Mouse (Mus musculus) embryonic facial prominence, embryonic 14.5 days (tissue): ENCODE data around the gene Ndc80. TPM values are rescaled to one million over a fixed set of nuclear protein-coding genes. Genes with fewer than 3 reads are reported as not detected.
"Not testable (repeated sequence)": the region's sequence is repeated elsewhere in the genome, so short reads cannot be mapped to it uniquely, and the experiment has no call there.

Experiments
- ATAC-seq: fragments of 200-750 bp; cut with Nextera tagmentation; 2 replicates; pipeline ENCODE4 v1.8.0; 2017; ENCODE audit warnings: low read depth, moderate number of reproducible peaks, moderate TSS enrichment
- DNase-seq: peaks from one replicate; pipeline ENCODE4 v3.0.0-alpha.2; 2015; ENCODE audit warnings: low spot score
- H3K27ac ChIP-seq: fragments of 300-500 bp; sonication (generic); replicated peaks from 2 replicates; pipeline ENCODE4 v1.5.1; 2014; ENCODE audit warnings: low read depth, mild to moderate bottlenecking, low read length, moderate library complexity
- H3K27me3 ChIP-seq: fragments of 300-500 bp; sonication (generic); replicated peaks from 2 replicates; pipeline ENCODE4 v1.6.1; 2014; ENCODE audit warnings: low read length; ENCODE audit not compliant: control insufficient read depth, insufficient read depth
- H3K36me3 ChIP-seq: fragments of 300-500 bp; sonication (generic); 2 replicates; pipeline ENCODE4 v1.6.1; 2014; ENCODE audit warnings: low read length, mixed read lengths; ENCODE audit not compliant: control insufficient read depth, insufficient read depth
- H3K4me1 ChIP-seq: fragments of 300-500 bp; sonication (generic); 2 replicates; pipeline ENCODE4 v1.6.1; 2014; ENCODE audit warnings: antibody characterized with exemption, low read length; ENCODE audit not compliant: control insufficient read depth, insufficient read depth
- H3K4me2 ChIP-seq: fragments of 300-500 bp; sonication (generic); 2 replicates; pipeline ENCODE4 v1.6.1; 2014; ENCODE audit warnings: low read depth, mild to moderate bottlenecking, low read length, moderate library complexity, mixed read lengths
- H3K4me3 ChIP-seq: fragments of 300-500 bp; sonication (generic); 2 replicates; pipeline ENCODE4 v1.5.1; 2014; ENCODE audit warnings: low read depth, mild to moderate bottlenecking, low read length
- H3K9ac ChIP-seq: fragments of 300-500 bp; sonication (generic); 2 replicates; pipeline ENCODE4 v1.6.1; 2014; ENCODE audit warnings: low read depth, mild to moderate bottlenecking, low read length, moderate library complexity, mixed read lengths
- H3K9me3 ChIP-seq: fragments of 300-500 bp; sonication (generic); 2 replicates; pipeline ENCODE4 v1.6.1; 2016; ENCODE audit warnings: low read length; ENCODE audit not compliant: control insufficient read depth
- WGBS: fragments of 180-500 bp; shearing (Covaris S2); extraction: QIAGEN DNeasy Blood & Tissue Kit; methylation state at CpG from one replicate; pipeline ENCODE4 v1.1.7; 2014; 5-methylcytosine and 5-hydroxymethylcytosine counted together
- polyA plus RNA-seq: library from polyadenylated mRNA; unstranded; fragments of >200 nt; fragmentation: Nextera tagmentation; extraction: Ambion mirVana; gene quantifications from 2 replicates; pipeline ENCODE4 v1.2.1, GENCODE M21; 2014

The Ndc80 gene
- polyA plus RNA-seq = 30.2 and 37.6 TPM in 2 replicates

GRCm38 (mm10) chr17:71526711-71527564 is at the start of gene Ndc80:
Ndc80 (minus strand) TSS chr17:71526857.
- Histone ChIP-seq H3K27me3 (no peaks in the 10 kb centered on the region), H3K4me1 (peaks cover 4% of the 10 kb centered on the region; the same call in 1 of the 2 replicates), H3K4me3 (peak within 1 kb of the TSS; percentile 64), H3K36me3 (0 out of 2 replicates have a peak, but pooled peaks cover 5% of the 10 kb centered on the region), H3K9ac (peak within 1 kb of the TSS; percentile 85), H3K27ac (peak within 1 kb of the TSS; percentile 96), H3K9me3 (no peaks in the 10 kb centered on the region), H3K4me2 (peak within 1 kb of the TSS; percentile 71)
- peak; percentile 98 for DNase-seq
- under 1% methylated on average over 63 of the region's 66 CpGs for WGBS
- peak; percentile 98 for ATAC-seq

GRCm38 (mm10) chr17:71561631-71562030 is 35.0 kb upstream of the Ndc80 start:
- H3K4me2 ChIP-seq = no peak overlapping the region
- H3K4me1 ChIP-seq = no peaks in the 10 kb centered on the region
- no peak for ATAC-seq
- H3K27ac ChIP-seq = no peak overlapping the region
- no peaks in the 10 kb centered on the region; the same call in 1 of the 2 replicates for H3K27me3 ChIP-seq
- DNase-seq = peak; percentile 24
- no peaks in the 10 kb centered on the region for H3K9me3 ChIP-seq
- no peaks in the 10 kb centered on the region for H3K36me3 ChIP-seq
- no peak overlapping the region for H3K4me3 ChIP-seq
- H3K9ac ChIP-seq = no peak overlapping the region

GRCm38 (mm10) chr17:71552901-71553300 is 26.2 kb upstream of the Ndc80 start:
- Histone ChIP-seq H3K27me3 (peaks cover 21% of the 10 kb centered on the region), H3K36me3 (no peaks in the 10 kb centered on the region), H3K4me1 (no peaks in the 10 kb centered on the region; the same call in 1 of the 2 replicates), H3K9ac (peak overlapping the region; percentile 76), H3K9me3 (no peaks in the 10 kb centered on the region), H3K27ac (no peak overlapping the region), H3K4me3 (peak overlapping the region; percentile 73), H3K4me2 (peak overlapping the region; percentile 99)
- ATAC-seq (no peak), DNase-seq (no peak)
- WGBS = 8% methylated on average over 11 of the region's 11 CpGs

- ATAC-seq (peak; percentile 96), DNase-seq (peak; percentile 93)
- Histone ChIP-seq H3K36me3 (no peaks in the 10 kb centered on the region), H3K9me3 (no peaks in the 10 kb centered on the region), H3K4me3 (peak within 1 kb of the TSS; percentile 73), H3K4me2 (peak within 1 kb of the TSS; percentile 99), H3K27ac (no peak within 1 kb of the TSS), H3K9ac (peak within 1 kb of the TSS; percentile 76), H3K27me3 (peaks cover 21% of the 10 kb centered on the region), H3K4me1 (no peaks in the 10 kb centered on the region; the same call in 1 of the 2 replicates)
- WGBS = 0% methylated on average over 28 of the region's 78 CpGs
These were observed 25.2 kb upstream of the Ndc80 start, which contains the start of gene Spdya for GRCm38 (mm10) chr17:71551757-71552451. Spdya (plus strand) TSS chr17:71552061.

GRCm38 (mm10) chr17:71551350-71551749 is 24.7 kb upstream of the Ndc80 start:
- Histone ChIP-seq H3K27ac (no peak overlapping the region), H3K4me2 (peak overlapping the region; percentile 99), H3K4me3 (peak overlapping the region; percentile 73), H3K27me3 (peaks cover 21% of the 10 kb centered on the region), H3K4me1 (no peaks in the 10 kb centered on the region; the same call in 1 of the 2 replicates), H3K36me3 (no peaks in the 10 kb centered on the region), H3K9me3 (no peaks in the 10 kb centered on the region), H3K9ac (peak overlapping the region; percentile 76)
- no peak for ATAC-seq
- DNase-seq = no peak
- 10% methylated on average over 4 of the region's 6 CpGs for WGBS

GRCm38 (mm10) chr17:71548586-71548985 is 21.9 kb upstream of the Ndc80 start:
- H3K27me3 ChIP-seq = peaks cover 18% of the 10 kb centered on the region
- no peak overlapping the region for H3K4me2 ChIP-seq
- H3K36me3 ChIP-seq = no peaks in the 10 kb centered on the region
- ATAC-seq (no peak), DNase-seq (peak; percentile 33)
- no peak overlapping the region for H3K4me3 ChIP-seq
- no peaks in the 10 kb centered on the region for H3K9me3 ChIP-seq
- no peak overlapping the region for H3K27ac ChIP-seq
- 11% methylated on average over 1 of the region's 1 CpGs for WGBS
- H3K4me1 ChIP-seq = no peaks in the 10 kb centered on the region; the same call in 1 of the 2 replicates
- H3K9ac ChIP-seq = no peak overlapping the region

GRCm38 (mm10) chr17:71537164-71537563 is 10.5 kb upstream of the Ndc80 start:
- ATAC-seq = no peak
- H3K36me3 ChIP-seq = no peaks in the 10 kb centered on the region
- H3K27me3 ChIP-seq = no peaks in the 10 kb centered on the region
- H3K4me2 ChIP-seq = no peak overlapping the region
- DNase-seq = no peak
- no peak overlapping the region for H3K4me3 ChIP-seq
- no peaks in the 10 kb centered on the region for H3K9me3 ChIP-seq
- no peaks in the 10 kb centered on the region for H3K4me1 ChIP-seq
- H3K9ac ChIP-seq = no peak overlapping the region
- 83% methylated on average over 3 of the region's 3 CpGs for WGBS
- H3K27ac ChIP-seq = no peak overlapping the region

- DNase-seq, H3K4me2 ChIP-seq, H3K9me3 ChIP-seq, H3K27me3 ChIP-seq, ATAC-seq, H3K27ac ChIP-seq, H3K4me3 ChIP-seq, H3K36me3 ChIP-seq, H3K9ac ChIP-seq, H3K4me1 ChIP-seq: not testable (repeated sequence)
- WGBS = 66% methylated on average over 1 of the region's 1 CpGs
These were observed 8.9 kb upstream of the Ndc80 start for GRCm38 (mm10) chr17:71535595-71535994.
